Mouse (Mus musculus): ENCODE measurements around the gene Sypl.

GRCm38 (mm10) chr12:32957211-32957610 lies 3.5 kb downstream of the Sypl start:
- TF ChIP-seq CTCF (IDR thresholded peaks at IDR 0.05; ENCODE audit: low read depth, low read length) (no peak), GATA2 (IDR thresholded peaks at IDR 0.05; ENCODE audit: borderline replicate concordance, low read depth, low read length) (no peak), GATA1 (IDR thresholded peaks at IDR 0.05; ENCODE audit: borderline replicate concordance, low read length) (no peak), TAL1 (conservative IDR thresholded peaks at IDR 0.05; ENCODE audit: low read depth, low read length) (no peak)

Data from G1E (cell line).